Mouse (Mus musculus) left cerebral cortex, adult 9 months (tissue): ENCODE data around the gene Igfbp6.

ENCODE experiments used
- DNase-seq, 2 experiments: peaks; one replicate each; pipeline ENCODE4 v3.0.0; 2022; ENCODE audit warnings: low spot score in 2 of 2

The Igfbp6 gene

DNA sequence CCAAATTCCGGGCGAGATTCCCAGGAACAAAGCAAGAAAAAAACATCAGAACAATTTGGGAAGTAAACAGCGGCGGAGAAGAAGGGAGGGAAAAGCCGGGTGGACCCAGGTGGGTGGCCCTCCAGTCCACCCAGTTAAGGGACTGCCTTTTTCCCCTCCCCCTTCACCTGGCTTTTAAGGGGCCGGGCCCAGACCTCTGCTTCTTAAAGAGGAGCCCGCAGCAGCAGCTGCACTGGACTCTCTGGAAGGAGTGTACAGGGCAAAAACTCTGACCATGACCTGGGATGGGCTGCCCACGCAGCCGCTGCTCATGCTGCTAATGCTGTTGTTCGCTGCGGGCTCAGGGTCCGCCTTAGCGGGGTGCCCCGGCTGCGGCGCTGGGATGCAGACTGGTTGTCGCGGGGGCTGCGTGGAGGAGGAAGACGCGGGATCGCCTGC is at the start of gene Igfbp6:
Igfbp6 (plus strand) TSS at position 89 of the 438 bp plus-strand sequence.
- peak in 1 of 2 experiments; percentile 30 for DNase-seq

GRCm38 (mm10) chr15:102094988-102095387 is 49.2 kb upstream of the Igfbp6 start:
- no peak for DNase-seq

DNA sequence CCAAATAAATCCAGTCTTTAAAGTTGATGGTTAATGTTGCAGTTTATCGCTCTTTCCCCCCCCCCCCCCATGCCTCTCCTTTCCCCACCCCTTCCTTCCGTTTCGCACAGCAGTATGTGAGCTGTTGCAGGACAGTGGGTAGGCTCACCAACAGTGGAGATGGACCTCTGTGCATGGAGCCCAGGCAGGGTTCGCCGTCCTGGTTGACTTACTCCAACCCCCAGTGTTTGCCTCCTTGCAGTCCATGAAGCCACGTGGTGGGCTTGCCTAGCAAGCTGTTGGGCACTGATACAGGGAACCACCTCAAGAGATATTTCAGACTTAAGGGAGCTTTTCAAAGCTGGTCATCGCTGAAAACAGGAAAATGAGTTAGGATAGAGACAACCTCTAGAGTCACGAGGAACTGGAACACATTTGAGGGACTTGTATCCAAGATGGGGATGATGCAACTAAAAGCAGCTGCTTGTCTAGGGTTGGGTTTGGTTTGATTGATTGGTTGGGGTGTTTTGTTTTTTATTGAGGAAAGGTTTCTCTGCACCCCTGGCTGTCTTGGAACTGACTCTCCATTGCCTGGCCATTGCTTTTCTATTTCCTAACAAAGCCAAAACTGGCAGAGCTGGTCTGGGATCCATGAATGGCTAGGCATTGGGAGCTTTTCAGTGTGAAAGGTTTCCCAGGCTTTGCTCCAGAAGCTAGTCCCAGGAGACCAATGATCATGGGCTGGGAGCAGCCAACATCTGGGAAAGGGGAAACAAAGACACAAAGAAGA is 46.8 kb upstream of the Igfbp6 start:
- DNase-seq, result no peak

GRCm38 (mm10) chr15:102097991-102098555 is 46.1 kb upstream of the Igfbp6 start:
- DNase-seq, result no peak

DNA sequence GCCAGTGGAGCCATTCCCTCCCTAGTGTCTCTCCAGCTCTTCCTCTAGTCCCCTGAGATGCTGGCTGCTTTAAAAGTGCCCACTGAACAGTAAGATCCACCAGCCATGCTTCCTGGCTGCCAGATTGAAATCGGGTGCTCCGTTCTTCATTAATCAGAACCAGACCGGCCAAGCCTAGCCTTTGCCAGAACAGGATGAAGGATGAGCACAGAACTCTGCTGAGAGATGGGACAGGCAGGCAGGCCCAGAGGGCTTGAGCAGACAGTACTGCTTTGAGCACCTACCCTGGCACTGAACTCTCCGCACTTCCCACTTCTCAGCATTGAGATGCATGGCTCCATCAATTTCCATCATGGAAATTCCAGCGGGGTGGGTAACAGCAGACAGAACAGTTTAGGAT is 44.9 kb upstream of the Igfbp6 start:
- DNase-seq, result no peak

DNA sequence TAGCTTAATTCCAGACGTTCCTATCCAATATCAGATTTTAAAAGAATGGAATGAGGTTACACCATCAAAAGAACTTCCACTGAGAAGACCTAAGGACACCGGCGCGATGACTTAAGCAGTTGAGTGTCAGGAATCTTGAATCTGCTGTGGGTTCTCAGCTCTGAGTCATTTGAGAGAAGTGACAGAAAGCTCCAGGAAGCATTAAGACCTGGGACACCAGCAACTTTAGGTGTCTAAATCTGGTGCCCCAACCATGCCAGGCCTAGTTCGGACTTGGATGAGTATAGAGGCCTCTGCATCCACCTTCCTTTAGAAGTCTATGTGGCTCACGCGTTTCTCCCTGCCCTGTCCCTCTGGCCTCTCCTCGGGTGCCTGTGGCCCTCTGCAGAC is 44.4 kb upstream of the Igfbp6 start:
- DNase-seq, result no peak

- peak in 1 of 2 experiments; percentile 73 for DNase-seq
Observed at GRCm38 (mm10) chr15:102100161-102100981, 43.8 kb upstream of the Igfbp6 start, which contains the start of gene Tns2. Tns2 (plus strand) TSS chr15:102100413.

GRCm38 (mm10) chr15:102100996-102101671 is 43.0 kb upstream of the Igfbp6 start:
- no peak for DNase-seq

GRCm38 (mm10) chr15:102101672-102102541 is 42.3 kb upstream of the Igfbp6 start:
- DNase-seq, result no peak

DNA sequence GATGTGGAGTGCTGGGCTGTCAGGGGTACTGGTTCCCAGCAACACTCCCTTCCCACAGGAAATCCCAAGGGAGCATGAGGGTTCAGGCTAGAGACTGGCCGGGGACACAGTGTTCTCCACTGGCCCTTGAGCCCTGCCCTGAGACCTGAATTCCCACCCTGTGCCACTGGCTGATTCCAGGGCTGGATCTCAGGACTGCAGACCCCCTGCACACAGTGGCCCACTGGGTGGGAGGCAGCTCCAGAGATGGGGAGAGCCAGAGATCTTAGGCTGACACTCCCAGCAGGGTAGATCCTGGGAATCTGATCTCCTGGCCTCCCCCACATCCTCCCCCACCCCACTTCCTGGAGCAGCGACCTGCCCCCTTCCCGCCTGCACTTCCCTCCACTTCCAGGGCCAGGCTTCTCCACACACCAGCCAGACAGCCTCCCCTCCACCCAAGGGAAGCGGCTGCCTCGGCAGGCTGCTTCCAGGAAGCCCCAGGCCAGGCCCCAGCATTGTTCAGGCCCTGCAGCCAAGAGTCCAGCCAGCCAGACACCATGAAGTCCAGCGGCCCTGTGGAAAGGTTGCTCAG is 41.5 kb upstream of the Igfbp6 start:
- no peak for DNase-seq

DNA sequence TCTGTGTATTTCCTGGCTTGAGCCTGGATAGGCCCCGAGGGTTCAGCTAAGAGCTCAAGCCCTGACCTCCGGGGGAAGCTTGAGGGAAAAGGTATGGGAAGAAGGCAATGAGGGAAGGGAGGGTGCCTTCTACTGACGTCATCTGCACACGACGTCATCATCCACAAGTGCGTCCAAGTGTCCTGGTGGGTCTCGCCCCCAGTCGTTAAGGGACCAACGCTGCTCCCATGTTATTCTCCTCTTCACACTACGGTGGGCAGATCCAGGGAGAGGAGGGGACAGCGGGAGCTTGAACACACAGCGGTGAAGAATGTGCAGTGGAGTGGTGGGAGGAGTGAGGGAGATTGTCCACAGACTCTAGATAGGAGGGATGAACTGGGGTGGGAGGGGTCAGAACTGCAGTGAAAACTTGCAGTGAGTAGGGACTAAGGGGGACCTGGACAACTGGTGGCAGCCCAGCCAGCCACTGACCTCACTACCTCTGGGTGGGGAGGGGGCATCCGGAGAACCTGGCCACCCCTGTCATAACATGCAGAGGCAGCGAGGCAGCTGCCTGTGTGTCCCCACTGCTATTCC is 40.7 kb upstream of the Igfbp6 start:
- DNase-seq, result no peak

DNA sequence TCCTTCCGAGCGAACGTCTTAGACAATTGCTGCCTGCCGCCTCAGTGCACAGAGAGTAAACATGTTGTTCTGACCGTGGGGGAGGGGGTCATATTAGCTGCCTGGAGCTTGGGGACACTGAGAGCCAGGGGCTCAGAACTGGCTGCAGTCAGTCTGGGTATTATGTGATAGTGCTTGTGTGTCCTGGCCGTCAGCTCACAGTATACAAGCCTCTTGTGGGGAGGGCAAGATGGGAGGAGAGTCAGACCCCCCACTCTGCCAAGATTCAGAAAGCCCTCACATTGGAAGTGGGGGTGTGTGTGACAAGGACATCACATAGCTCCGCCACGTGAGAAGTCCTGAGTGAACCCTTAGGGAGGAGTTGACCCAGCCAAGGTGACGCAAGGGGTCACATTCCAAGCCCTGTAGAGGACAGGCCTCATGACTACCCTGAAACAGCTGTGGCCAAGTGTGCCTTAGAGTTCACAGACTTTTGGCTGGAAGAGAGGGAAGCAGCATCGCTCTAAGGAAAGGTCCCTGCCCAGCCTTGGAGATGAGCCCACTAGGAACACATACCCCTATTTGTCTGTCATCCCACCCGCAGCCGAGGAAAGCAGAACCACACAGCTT is 40.1 kb upstream of the Igfbp6 start:
- no peak for DNase-seq

DNA sequence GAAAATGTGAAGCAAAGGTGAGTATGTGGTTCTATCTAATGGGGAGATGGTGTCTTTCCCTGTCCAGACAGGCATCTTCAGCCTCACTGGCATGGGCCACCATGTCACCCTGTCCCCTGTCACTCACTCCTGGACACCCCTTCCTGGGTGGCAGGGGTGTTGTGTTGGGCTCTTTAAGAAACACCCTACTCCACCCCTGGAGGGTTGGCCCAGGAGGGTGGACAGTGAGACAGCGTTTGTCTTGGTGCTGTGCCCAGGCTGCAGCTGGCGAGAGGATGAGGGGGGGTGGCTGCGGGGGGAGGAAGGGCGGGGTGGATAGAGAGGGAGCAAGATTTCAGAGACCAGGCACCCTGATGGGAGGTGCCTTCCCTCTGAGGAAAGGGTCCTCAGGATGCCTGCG is 38.8 kb upstream of the Igfbp6 start:
- no peak for DNase-seq

DNA sequence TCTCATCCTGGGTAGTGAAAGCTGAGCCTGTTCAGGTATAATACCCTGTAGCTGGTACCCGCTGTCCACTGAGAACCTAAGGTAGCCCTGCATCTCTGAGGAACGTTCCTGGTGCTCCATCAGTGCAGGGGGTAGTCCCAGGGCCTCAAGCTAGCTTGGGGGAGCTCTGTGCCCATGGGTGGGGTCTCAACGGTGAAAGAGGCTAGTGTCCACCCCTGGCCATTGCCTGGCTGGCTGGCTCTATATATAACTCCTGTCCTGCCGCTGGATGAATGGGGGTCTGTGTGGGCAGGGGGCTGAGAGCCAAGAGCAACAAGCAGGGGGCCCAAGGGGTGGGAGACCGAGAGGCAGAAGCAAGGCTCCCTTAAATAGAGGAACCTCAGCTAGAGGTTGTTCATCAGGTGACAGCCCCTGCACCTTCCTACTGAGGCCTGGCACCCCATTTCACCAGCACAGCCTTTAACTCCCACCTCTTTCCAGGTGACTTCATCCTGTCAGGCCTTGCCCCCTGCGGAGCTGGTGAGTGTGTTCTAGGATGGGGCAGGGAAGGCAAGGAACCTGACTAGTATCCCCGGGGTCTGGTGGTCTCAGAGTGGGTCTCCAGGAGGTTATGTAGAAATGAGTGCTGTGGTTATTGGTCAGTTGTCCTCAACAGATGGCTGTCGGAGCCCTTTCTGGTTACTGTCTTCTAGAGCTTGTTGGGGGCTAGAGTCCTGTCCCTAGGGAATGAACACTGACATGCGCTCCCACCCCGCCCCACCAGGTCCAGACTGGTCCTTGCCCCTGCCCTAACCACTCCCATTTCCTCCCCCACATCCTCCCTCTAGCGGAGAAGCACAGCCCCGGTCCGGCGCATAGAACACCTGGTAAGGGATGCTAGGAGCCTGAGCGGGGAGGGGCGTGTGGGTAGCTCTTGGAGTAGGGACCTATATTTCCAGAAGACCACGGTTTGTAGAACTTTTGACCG is 38.1 kb upstream of the Igfbp6 start:
- DNase-seq, result no peak

GRCm38 (mm10) chr15:102106754-102107456 is 37.3 kb upstream of the Igfbp6 start:
- DNase-seq, result no peak

GRCm38 (mm10) chr15:102107689-102108573 is 36.2 kb upstream of the Igfbp6 start:
- peak in 1 of 2 experiments; percentile 79 for DNase-seq
